22 mouse cellular contexts compared by ENCODE assay signal in genomic region chr13:36156340-36156931, GRCm38 (mm10). TPM values are rescaled to one million over a fixed set of nuclear protein-coding genes. Genes with fewer than 3 reads are reported as not detected.
DNase-seq lines count a peak whose midpoint lies in the region; ATAC-seq lines count a peak whose summit lies in the region.
"Had no signal": no experiment of that assay in that cellular context is flagged by ENCODE, and none has a peak within 500 bp of the region (broad histone marks: within the 10 kb centered on the region; RNA-seq: fewer than 3 reads in every experiment).

No protein-coding gene starts in this region.

- H3K4me3 ChIP-seq in heart, embryonic 16.5 days (ENCODE audit: low read length): no peak overlapping the region
- no peak overlapping the region for H3K4me3 ChIP-seq in heart, embryonic 11.5 days (ENCODE audit: low read depth, low read length)
- H3K4me3 ChIP-seq: embryonic facial prominence, embryonic 12.5 days; heart, embryonic 10.5 days; left cerebral cortex, adult 2 months; limb, embryonic 10.5 days had no signal

- no peak for ATAC-seq in cerebellum, adult (ENCODE audit: insufficient number of reproducible peaks, low FRiP score, low TSS enrichment)
- ATAC-seq in heart, embryonic 16.5 days (replicated peaks; ENCODE audit: extremely low read depth, insufficient read depth, low FRiP score): 0 out of 2 replicates have a peak, but pooled peaks have one; percentile 41
- ATAC-seq in heart, embryonic 11.5 days (replicated peaks; ENCODE audit: insufficient number of reproducible peaks, low FRiP score, low TSS enrichment): no peak
- ATAC-seq: forebrain, postnatal 0 days; hindbrain, postnatal 0 days; intestine, embryonic 16.5 days; Patski had no signal

- no peak overlapping the region for H3K4me2 ChIP-seq in heart, embryonic 16.5 days (ENCODE audit: low read depth, low read length)
- no peak overlapping the region for H3K4me2 ChIP-seq in heart, embryonic 11.5 days
- H3K4me2 ChIP-seq: embryonic facial prominence, embryonic 12.5 days; liver, embryonic 11.5 days had no signal

- H3K36me3 ChIP-seq in heart, embryonic 16.5 days (ENCODE audit: control insufficient read depth, insufficient read depth): peaks cover 3% of the 10 kb centered on the region; the same call in 1 of the 2 replicates
- H3K36me3 ChIP-seq in heart, embryonic 11.5 days (ENCODE audit: control insufficient read depth, insufficient read depth, low read length): no peaks in the 10 kb centered on the region
- H3K36me3 ChIP-seq: embryonic facial prominence, embryonic 12.5 days; limb, embryonic 10.5 days had no signal

- DNase-seq in cerebellum, postnatal 10 days: peak; percentile 52 to 57
- peak; percentile 44 to 45 for DNase-seq in right cerebral cortex, postnatal 10 days (ENCODE audit: low spot score in 2 of 2)
- DNase-seq in right cerebral cortex, postnatal 25 days: no peak
- DNase-seq in layer of hippocampus, postnatal 25 days (ENCODE audit: extremely low spot score in 1 of 2, low spot score in 1 of 2): no peak
- DNase-seq: cerebellum, adult 9-10 months; forebrain, postnatal 0 days; kidney, postnatal 25 days; layer of hippocampus, adult 9-11 months; midbrain, embryonic 14.5 days; right cerebral cortex, postnatal 14 days; spleen, adult 18-20 months had no signal

- H3K27ac ChIP-seq in heart, embryonic 16.5 days (ENCODE audit: low read length): no peak overlapping the region
- no peak overlapping the region for H3K27ac ChIP-seq in heart, embryonic 11.5 days (ENCODE audit: low read depth, low read length)
- H3K27ac ChIP-seq: embryonic facial prominence, embryonic 12.5 days; heart, embryonic 10.5 days; hindbrain, postnatal 0 days; left cerebral cortex, adult 2 months; limb, embryonic 10.5 days had no signal

- peaks cover 14% of the 10 kb centered on the region; the same call in 1 of the 2 replicates for H3K4me1 ChIP-seq in heart, embryonic 16.5 days (ENCODE audit: control insufficient read depth, insufficient read depth, low read length)
- H3K4me1 ChIP-seq in heart, embryonic 11.5 days (ENCODE audit: control insufficient read depth, insufficient read depth, low read length): peaks cover 16% of the 10 kb centered on the region
- H3K4me1 ChIP-seq: embryonic facial prominence, embryonic 12.5 days; limb, embryonic 10.5 days had no signal

- no peaks in the 10 kb centered on the region for H3K27me3 ChIP-seq in heart, embryonic 16.5 days (ENCODE audit: control insufficient read depth, insufficient read depth, low read length)
- no peaks in the 10 kb centered on the region for H3K27me3 ChIP-seq in heart, embryonic 11.5 days (ENCODE audit: control insufficient read depth, insufficient read depth, low read length)
- H3K27me3 ChIP-seq: embryonic facial prominence, embryonic 12.5 days; Patski had no signal

- H3K9me3 ChIP-seq in heart, embryonic 16.5 days (replicated peaks; ENCODE audit: control insufficient read depth, low read length): no peaks in the 10 kb centered on the region; the same call in 1 of the 2 replicates
- H3K9me3 ChIP-seq in heart, embryonic 11.5 days (replicated peaks; ENCODE audit: control insufficient read depth, low read length): no peaks in the 10 kb centered on the region
- H3K9me3 ChIP-seq: embryonic facial prominence, embryonic 12.5 days; heart, embryonic 10.5 days; limb, embryonic 10.5 days had no signal

- 71% methylated on average over 7 of the region's 7 CpGs for WGBS in heart, embryonic 16.5 days
- WGBS in heart, embryonic 11.5 days (ENCODE audit: insufficient replicate concordance): 69% methylated on average over 7 of the region's 7 CpGs

- no peak overlapping the region for H3K9ac ChIP-seq in heart, embryonic 16.5 days (ENCODE audit: low read length)
- H3K9ac ChIP-seq in heart, embryonic 11.5 days (ENCODE audit: low read depth, low read length): no peak overlapping the region
- H3K9ac ChIP-seq: embryonic facial prominence, embryonic 12.5 days; forebrain, postnatal 0 days had no signal

RNA-seq across cellular contexts. Expression of gene Lyrm4, which starts 39.1 kb away (rescaled TPM):
- polyA plus RNA-seq in heart, embryonic 16.5 days (2015; fragmentation: Nextera tagmentation; extraction: Ambion mirVana): 26.0 and 26.1 TPM in 2 replicates
- polyA plus RNA-seq in heart, embryonic 11.5 days (2014; fragmentation: Nextera tagmentation; extraction: Ambion mirVana): 23.4 and 26.8 TPM in 2 replicates
- 10 to 100 TPM; 20.8 to 21.7 TPM for total RNA-seq in layer of hippocampus, postnatal 25 days (2021)

RNA-seq across cellular contexts. Expression of gene Fars2, which starts 39.2 kb away (rescaled TPM):
- polyA plus RNA-seq in heart, embryonic 16.5 days (2015; fragmentation: Nextera tagmentation; extraction: Ambion mirVana): 69.7 and 71.5 TPM in 2 replicates
- polyA plus RNA-seq in heart, embryonic 11.5 days (2014; fragmentation: Nextera tagmentation; extraction: Ambion mirVana): 42.7 and 43.4 TPM in 2 replicates
- 10 to 100 TPM; 33.8 to 37.6 TPM for total RNA-seq in layer of hippocampus, postnatal 25 days (2021)

Comparison
In these comparisons a context has a peak if more than half of its experiments do, and no peak if none do; other contexts are left out.
1. DNase-seq: peak in cerebellum, postnatal 10 days (2 of 2) and right cerebral cortex, postnatal 10 days (2 of 2); none in right cerebral cortex, postnatal 25 days (single experiment) and layer of hippocampus, postnatal 25 days (0 of 2).